Mouse (Mus musculus): ENCODE results near the gene Nsa2.

Nsa2 gene

DNA sequence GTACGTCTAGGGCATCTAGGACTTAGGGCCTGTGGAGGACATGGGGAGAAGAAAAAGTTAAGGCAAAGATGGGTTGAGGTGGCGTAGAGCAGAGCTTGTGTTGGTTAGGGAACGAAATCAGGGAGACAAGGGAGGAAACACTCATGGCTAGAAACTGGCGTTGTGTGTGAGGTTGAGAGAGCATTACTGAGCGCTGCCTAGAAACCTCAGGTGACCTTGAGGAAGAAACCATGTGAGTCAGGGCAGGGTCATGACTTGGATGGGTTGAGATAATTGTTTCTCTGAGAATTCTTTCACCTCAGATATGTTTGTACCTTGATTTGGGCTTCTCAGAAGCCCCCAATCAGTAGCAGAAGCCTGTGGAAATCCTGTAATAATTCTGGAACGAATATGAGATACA lies 50.3 kb downstream of the Nsa2 start:
- no peak for DNase-seq (ENCODE audit: low spot score in 2 of 2)

- no peak for DNase-seq (ENCODE audit: low spot score in 2 of 2)
Measured at GRCm38 (mm10) chr13:97086316-97086715, 51.4 kb downstream of the Nsa2 start.

DNA sequence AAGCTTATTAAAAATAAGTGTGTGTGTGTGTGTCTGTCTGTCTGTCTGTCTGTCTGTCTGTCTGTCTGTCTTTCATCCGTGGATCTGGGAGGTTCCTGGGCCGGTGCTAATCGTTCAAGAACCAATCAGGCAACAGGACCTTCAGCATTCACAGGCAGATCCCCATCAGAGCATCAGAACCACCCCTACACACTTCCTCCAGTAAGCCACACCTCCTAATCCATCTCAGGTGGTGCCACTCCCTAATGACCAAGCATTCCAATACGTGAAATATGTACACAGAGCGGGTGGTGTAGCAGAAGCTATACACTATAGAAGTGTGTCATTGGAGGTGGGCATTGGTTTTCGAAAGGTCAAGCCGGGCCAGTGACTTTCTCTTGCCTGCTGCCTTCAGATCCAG lies 55.3 kb downstream of the Nsa2 start:
- no peak for DNase-seq (ENCODE audit: low spot score in 2 of 2)

DNA sequence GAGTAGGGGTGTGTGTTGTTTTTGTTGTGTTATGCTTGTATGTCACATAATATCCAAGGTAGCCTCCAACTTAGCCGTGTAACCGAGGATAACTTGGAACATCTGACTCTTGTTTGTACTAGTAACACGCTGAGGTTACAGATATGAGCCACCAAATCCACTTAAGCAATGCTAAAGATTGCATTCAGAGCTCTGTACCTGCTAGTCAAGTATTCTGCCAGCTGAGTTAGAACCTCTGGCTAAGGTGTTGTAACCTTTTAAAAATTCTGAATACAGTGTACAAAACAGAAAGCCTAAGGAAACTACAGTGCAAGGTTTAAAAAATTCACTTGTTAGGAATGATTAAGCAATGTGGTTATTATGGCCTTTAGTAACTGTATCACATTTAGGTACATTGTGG lies 57.1 kb downstream of the Nsa2 start:
- DNase-seq (ENCODE audit: low spot score in 2 of 2): no peak

GRCm38 (mm10) chr13:97080201-97080600 lies 57.5 kb downstream of the Nsa2 start:
- DNase-seq (ENCODE audit: low spot score in 2 of 2): no peak
